Mouse (Mus musculus): ENCODE measurements around the gene Dhrs9.

DNA sequence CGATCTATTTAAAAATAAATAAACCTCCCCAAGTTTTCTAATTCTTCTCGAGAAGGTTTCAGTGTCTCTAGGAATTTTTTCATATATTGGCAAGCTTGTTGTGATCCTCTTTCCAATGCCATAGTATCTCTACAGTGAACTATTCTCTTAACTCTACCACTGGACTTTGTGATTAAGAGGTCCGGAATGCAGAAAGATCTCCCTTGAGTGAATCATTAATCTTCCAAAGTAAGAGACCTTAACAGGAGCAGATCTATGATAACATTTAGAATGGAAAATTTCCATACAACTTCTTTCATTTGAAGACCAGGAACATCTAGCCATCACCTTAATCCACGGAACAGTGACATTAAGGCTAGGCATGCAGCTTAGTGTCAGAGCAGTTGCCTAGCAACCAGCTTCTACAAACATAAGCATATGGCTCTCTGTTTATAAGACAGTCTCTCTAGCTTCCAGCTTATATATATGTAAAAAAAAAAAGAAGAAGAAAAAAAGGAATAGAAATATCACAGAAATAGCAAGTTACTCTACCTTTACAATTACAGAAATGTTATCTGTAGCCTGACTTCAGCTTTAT, 65.7 kb downstream of the Dhrs9 start:
- TF ChIP-seq CTCF (IDR thresholded peaks at IDR 0.05; ENCODE audit: control insufficient read depth, insufficient read depth, low read length) (no peak), POLR2A (IDR thresholded peaks at IDR 0.05; ENCODE audit: borderline replicate concordance, control insufficient read depth, low read depth, low read length) (no peak)

Measured in bone marrow, adult 2 months (tissue).